Mouse (Mus musculus) midbrain, embryonic 12.5 days (tissue): ENCODE data around the gene Slc16a12. TPM values are rescaled to one million over a fixed set of nuclear protein-coding genes. Genes with fewer than 3 reads are reported as not detected.

Source experiments
- ATAC-seq: fragments of 200-750 bp; cut with Nextera tagmentation; 2 replicates; pipeline ENCODE4 v1.8.0; 2017; ENCODE audit warnings: low read depth, moderate TSS enrichment, moderate library complexity; ENCODE audit not compliant: low FRiP score
- H3K27ac ChIP-seq: fragments of 300-500 bp; sonication (generic); replicated peaks from 2 replicates; pipeline ENCODE4 v1.5.1; 2016; ENCODE audit warnings: mild to moderate bottlenecking
- H3K27me3 ChIP-seq: fragments of 300-500 bp; sonication (generic); 2 replicates; pipeline ENCODE4 v1.6.1; 2016; ENCODE audit warnings: mild to moderate bottlenecking
- H3K36me3 ChIP-seq: fragments of 300-500 bp; sonication (generic); 2 replicates; pipeline ENCODE4 v1.6.1; 2016
- H3K4me1 ChIP-seq: fragments of 300-500 bp; sonication (generic); 2 replicates; pipeline ENCODE4 v1.6.1; 2016
- H3K4me2 ChIP-seq: fragments of 300-500 bp; sonication (generic); replicated peaks from 2 replicates; pipeline ENCODE4 v1.6.1; 2016; ENCODE audit warnings: mild to moderate bottlenecking, moderate library complexity
- H3K4me3 ChIP-seq: fragments of 300-500 bp; sonication (generic); 2 replicates; pipeline ENCODE4 v1.5.1; 2016; ENCODE audit warnings: mild to moderate bottlenecking
- H3K9ac ChIP-seq: fragments of 300-500 bp; sonication (generic); replicated peaks from 2 replicates; pipeline ENCODE4 v1.6.1; 2016; ENCODE audit warnings: mild to moderate bottlenecking, moderate library complexity
- H3K9me3 ChIP-seq: fragments of 300-500 bp; sonication (generic); 2 replicates; pipeline ENCODE4 v1.6.1; 2016; ENCODE audit warnings: mild to moderate bottlenecking
- WGBS: fragments of 180-500 bp; shearing (Covaris S2); methylation state at CpG from one replicate; pipeline ENCODE4 v1.1.7; 2016; 5-methylcytosine and 5-hydroxymethylcytosine counted together
- polyA plus RNA-seq: library from polyadenylated mRNA; unstranded; fragments of >200 nt; fragmentation: Nextera tagmentation; extraction: Ambion mirVana; gene quantifications from 2 replicates; pipeline ENCODE4 v1.2.1, GENCODE M21; 2016

Gene Slc16a12
- polyA plus RNA-seq, 1 experiment from 2014 or later: 3.6 TPM

- Histone ChIP-seq H3K4me1 (no peaks in the 10 kb centered on the region), H3K36me3 (no peaks in the 10 kb centered on the region), H3K27me3 (no peaks in the 10 kb centered on the region), H3K27ac (no peak overlapping the region), H3K4me3 (no peak overlapping the region), H3K9me3 (no peaks in the 10 kb centered on the region), H3K9ac (no peak overlapping the region), H3K4me2 (no peak overlapping the region)
- WGBS: 55% methylated on average over 1 of the region's 1 CpGs
- no peak for ATAC-seq
Measured at GRCm38 (mm10) chr19:34698852-34699251, 48.2 kb downstream of the Slc16a12 start.

DNA sequence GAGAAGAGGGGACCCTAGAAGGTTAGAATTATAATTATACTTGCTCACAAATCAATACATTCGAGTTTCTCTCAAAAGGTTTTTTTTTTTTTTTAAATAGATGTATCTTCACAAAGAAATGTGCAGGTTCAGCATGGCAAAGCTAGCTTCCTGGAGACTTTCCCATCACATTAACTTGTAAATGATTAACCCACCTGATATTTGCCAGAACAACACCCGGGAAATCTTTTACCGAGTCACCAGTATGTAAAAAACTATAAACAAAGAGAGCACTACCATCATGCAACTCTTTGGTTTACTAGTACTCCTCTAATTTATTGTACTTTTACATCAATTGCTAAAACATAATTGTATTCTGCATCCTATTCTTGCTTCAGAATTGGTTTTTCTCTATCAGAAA lies 48.7 kb downstream of the Slc16a12 start:
- Histone ChIP-seq H3K27ac (no peak overlapping the region), H3K36me3 (no peaks in the 10 kb centered on the region), H3K4me1 (no peaks in the 10 kb centered on the region), H3K9ac (no peak overlapping the region), H3K4me2 (no peak overlapping the region), H3K9me3 (no peaks in the 10 kb centered on the region), H3K4me3 (no peak overlapping the region), H3K27me3 (no peaks in the 10 kb centered on the region)
- 89% methylated on average over 3 of the region's 3 CpGs for WGBS
- no peak for ATAC-seq

DNA sequence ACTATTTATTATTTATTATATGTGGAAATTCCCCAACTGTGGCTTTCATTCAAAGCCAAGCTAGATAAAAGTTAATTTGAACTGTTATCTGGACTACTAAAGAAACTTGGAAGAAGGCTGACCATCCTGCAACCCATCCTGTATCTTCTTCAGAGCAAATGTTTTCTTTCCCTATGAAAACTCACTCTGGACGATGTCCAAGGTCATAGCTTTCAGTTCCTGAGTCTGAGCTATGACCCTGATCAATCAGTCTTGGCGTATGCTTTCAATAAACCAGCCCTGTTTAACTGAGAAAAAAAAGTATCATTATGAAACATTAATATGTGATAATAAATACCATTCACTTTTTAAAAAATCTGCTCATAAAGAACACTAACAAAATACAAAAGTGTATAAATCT lies 49.6 kb downstream of the Slc16a12 start:
- Histone ChIP-seq H3K27ac (no peak overlapping the region), H3K9me3 (no peaks in the 10 kb centered on the region)
- no peak for ATAC-seq

DNA sequence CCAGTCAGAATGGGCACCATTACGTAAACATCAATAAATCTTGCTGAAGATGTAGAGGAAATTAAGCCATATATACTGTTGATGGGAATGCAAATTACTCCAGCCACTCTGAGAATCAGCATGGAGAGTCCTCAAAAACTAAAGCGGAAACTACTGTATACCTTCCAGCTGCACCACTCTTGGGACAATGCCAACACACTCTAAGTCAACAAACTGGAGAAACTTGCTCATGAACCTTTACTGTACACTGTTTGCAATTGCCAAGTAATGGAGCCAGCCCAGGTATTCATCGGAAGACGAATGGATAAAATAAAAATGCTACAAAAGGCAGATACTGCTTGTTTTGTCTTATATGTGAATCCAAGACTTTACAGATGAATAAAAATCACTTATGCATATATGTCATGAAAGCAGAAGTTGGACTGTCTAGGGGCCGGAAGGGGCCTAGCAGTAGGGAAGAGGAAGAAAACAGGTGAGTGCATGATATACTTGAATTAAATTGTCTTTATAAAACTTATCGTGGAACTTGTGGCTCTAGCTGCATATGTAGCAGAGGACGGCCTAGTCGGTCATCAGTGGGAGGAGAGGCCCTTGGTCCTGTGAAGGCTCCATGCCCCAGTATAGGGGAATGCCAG lies 50.6 kb downstream of the Slc16a12 start:
- no peak overlapping the region for H3K9ac ChIP-seq
- no peak overlapping the region for H3K4me2 ChIP-seq
- H3K36me3 ChIP-seq: no peaks in the 10 kb centered on the region
- no peak for ATAC-seq
- no peaks in the 10 kb centered on the region for H3K4me1 ChIP-seq
- no peaks in the 10 kb centered on the region for H3K27me3 ChIP-seq
- H3K9me3 ChIP-seq: no peaks in the 10 kb centered on the region
- WGBS: 92% methylated on average over 8 of the region's 8 CpGs
- no peak overlapping the region for H3K27ac ChIP-seq
- no peak overlapping the region for H3K4me3 ChIP-seq

More for the DNA sequence above, 49.6 kb downstream of the Slc16a12 start:
- Histone ChIP-seq H3K9ac (no peak overlapping the region), H3K4me3 (no peak overlapping the region), H3K4me1 (no peaks in the 10 kb centered on the region), H3K36me3 (no peaks in the 10 kb centered on the region), H3K27me3 (no peaks in the 10 kb centered on the region), H3K4me2 (no peak overlapping the region)
- WGBS: 76% methylated on average over 2 of the region's 2 CpGs

DNA sequence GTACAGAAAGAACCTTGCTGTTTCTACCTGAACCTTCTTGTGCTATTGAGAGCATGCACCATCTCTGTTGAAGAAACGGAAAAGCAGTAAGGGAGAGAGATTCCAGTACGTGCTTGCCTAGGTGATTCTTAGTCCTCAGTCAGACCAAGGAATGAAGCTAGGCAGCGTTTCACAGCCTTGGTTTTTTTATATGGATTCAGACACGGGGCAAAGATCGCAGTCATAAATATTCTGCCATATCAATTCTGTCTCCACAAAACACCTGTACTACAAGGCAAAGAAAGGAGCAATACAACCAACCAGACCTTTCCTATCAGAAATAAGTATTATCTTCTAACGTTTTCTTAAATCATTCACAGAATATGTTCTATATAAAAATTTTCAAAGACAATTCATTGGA lies 55.7 kb downstream of the Slc16a12 start:
- ATAC-seq: no peak
- H3K36me3 ChIP-seq: no peaks in the 10 kb centered on the region
- H3K27me3 ChIP-seq: no peaks in the 10 kb centered on the region
- 89% methylated on average over 6 of the region's 6 CpGs for WGBS
- no peak overlapping the region for H3K4me2 ChIP-seq
- no peak overlapping the region for H3K9ac ChIP-seq
- H3K9me3 ChIP-seq: no peaks in the 10 kb centered on the region
- H3K27ac ChIP-seq: no peak overlapping the region
- H3K4me1 ChIP-seq: no peaks in the 10 kb centered on the region
- no peak overlapping the region for H3K4me3 ChIP-seq

DNA sequence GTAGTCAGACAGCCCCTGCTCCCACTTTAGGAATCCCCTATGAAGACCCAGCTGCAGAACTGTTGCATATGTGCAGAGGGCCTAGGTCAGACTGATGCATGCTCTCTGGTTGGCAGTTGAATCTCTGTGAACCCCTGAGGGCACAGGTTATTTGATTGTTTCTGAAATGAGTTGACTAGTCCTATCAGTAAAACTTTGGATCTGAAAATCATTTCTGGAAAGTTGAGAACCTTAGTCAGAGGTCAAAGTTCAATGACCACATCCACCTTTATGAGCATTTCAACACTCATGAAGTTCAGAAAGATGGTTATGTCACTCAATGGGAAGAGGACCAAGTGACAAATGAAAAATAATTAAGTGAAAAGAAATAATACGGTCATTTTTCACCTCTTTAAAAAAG lies 61.6 kb downstream of the Slc16a12 start:
- Histone ChIP-seq H3K36me3 (no peaks in the 10 kb centered on the region), H3K4me2 (no peak overlapping the region), H3K9me3 (no peaks in the 10 kb centered on the region), H3K9ac (no peak overlapping the region), H3K27ac (no peak overlapping the region), H3K4me1 (no peaks in the 10 kb centered on the region), H3K4me3 (no peak overlapping the region), H3K27me3 (no peaks in the 10 kb centered on the region)
- ATAC-seq: no peak
- 98% methylated on average over 1 of the region's 1 CpGs for WGBS

GRCm38 (mm10) chr19:34684857-34685256 lies 62.2 kb downstream of the Slc16a12 start:
- no peak for ATAC-seq

DNA sequence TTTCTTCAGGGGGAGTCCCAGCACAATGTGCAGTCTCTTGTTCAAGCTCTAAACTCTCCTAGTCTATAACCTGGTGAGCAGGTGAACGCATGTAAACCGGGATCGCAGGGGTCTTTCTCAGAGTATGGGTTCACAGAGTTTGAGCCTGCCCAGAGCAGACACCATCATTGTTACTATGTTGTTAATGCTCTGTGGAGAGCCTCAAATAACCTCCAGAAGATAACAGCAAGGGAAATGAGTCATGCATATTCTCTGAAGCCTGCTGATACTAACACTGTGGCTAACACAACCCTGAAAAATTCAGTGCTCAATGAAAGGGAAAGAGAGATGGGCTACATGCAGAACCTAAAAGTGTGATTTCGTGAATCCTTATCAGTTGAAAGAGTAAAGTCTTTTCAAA lies 68.7 kb downstream of the Slc16a12 start:
- no peaks in the 10 kb centered on the region for H3K36me3 ChIP-seq
- H3K27me3 ChIP-seq: no peaks in the 10 kb centered on the region
- H3K9me3 ChIP-seq: no peaks in the 10 kb centered on the region
- ATAC-seq: no peak
- no peak overlapping the region for H3K4me2 ChIP-seq
- H3K4me3 ChIP-seq: no peak overlapping the region
- no peak overlapping the region for H3K27ac ChIP-seq
- 92% methylated on average over 4 of the region's 4 CpGs for WGBS
- no peak overlapping the region for H3K9ac ChIP-seq
- no peaks in the 10 kb centered on the region for H3K4me1 ChIP-seq

More at GRCm38 (mm10) chr19:34684857-34685256, 62.2 kb downstream of the Slc16a12 start:
- Histone ChIP-seq H3K4me3 (no peak overlapping the region), H3K4me2 (no peak overlapping the region), H3K9me3 (no peaks in the 10 kb centered on the region), H3K27me3 (no peaks in the 10 kb centered on the region), H3K9ac (no peak overlapping the region), H3K36me3 (no peaks in the 10 kb centered on the region), H3K4me1 (no peaks in the 10 kb centered on the region), H3K27ac (no peak overlapping the region)
- WGBS: 66% methylated on average over 1 of the region's 1 CpGs

DNA sequence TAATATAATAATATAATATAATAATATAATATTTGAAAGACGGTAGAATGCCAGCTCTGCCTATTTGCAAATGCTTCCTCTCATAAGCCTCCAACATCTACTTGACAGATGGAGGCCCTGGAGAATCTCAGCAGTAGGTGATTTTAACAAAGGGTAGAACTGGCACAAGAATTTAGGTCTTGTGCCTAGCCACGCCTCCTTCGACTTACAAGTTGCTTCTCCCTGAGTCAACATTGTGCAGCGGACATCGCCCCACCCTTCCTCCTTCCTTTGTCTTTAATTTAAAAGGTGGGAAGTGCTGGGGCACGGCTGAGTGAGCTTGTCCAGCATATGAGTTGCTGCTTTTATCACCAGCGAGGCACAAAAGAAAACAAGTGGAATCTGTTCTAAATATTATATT lies 73.6 kb downstream of the Slc16a12 start:
- Histone ChIP-seq H3K4me3 (no peak overlapping the region), H3K36me3 (no peaks in the 10 kb centered on the region), H3K4me1 (no peaks in the 10 kb centered on the region), H3K4me2 (no peak overlapping the region), H3K9me3 (no peaks in the 10 kb centered on the region), H3K27ac (no peak overlapping the region), H3K9ac (no peak overlapping the region), H3K27me3 (no peaks in the 10 kb centered on the region)
- ATAC-seq: no peak
- 71% methylated on average over 7 of the region's 7 CpGs for WGBS

DNA sequence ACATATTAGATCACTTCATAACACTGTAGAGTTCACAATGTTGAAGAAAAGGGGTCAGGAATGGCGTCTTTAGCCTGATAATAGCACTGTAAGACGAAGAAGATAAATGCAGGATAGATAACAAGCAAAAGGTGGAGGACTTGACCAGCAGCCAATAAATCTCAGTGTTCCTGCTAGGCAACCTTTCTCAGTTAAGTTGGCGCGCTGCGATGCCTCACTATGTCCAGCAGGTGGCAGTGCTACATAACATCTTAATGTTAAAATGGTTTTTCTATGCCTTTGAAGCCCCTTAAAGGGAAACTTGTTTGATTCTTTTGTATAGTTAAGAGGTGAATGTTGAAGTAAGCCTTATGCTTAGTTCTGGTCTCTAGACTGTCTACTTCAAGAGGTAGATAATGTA lies 81.0 kb downstream of the Slc16a12 start:
- 2% methylated on average over 5 of the region's 5 CpGs for WGBS
- Histone ChIP-seq H3K27ac (no peak overlapping the region), H3K4me1 (no peaks in the 10 kb centered on the region), H3K9ac (no peak overlapping the region), H3K4me3 (no peak overlapping the region), H3K36me3 (no peaks in the 10 kb centered on the region), H3K27me3 (no peaks in the 10 kb centered on the region), H3K9me3 (no peaks in the 10 kb centered on the region), H3K4me2 (no peak overlapping the region)
- no peak for ATAC-seq

- Histone ChIP-seq H3K9me3 (no peaks in the 10 kb centered on the region), H3K36me3 (no peaks in the 10 kb centered on the region), H3K4me1 (no peaks in the 10 kb centered on the region), H3K4me2 (peak overlapping the region; percentile 46; the same call in 1 of the 2 replicates), H3K9ac (no peak overlapping the region), H3K27me3 (no peaks in the 10 kb centered on the region), H3K27ac (no peak overlapping the region), H3K4me3 (no peak overlapping the region)
- no peak for ATAC-seq
- WGBS: 51% methylated on average over 5 of the region's 5 CpGs
Measured at GRCm38 (mm10) chr19:34662740-34663139, 84.3 kb downstream of the Slc16a12 start.

GRCm38 (mm10) chr19:34662067-34662507 lies 85.0 kb downstream of the Slc16a12 start:
- no peaks in the 10 kb centered on the region for H3K27me3 ChIP-seq
- H3K4me1 ChIP-seq: no peaks in the 10 kb centered on the region
- no peak overlapping the region for H3K9ac ChIP-seq
- no peaks in the 10 kb centered on the region for H3K9me3 ChIP-seq
- peak; percentile 89 for ATAC-seq
- WGBS: 24% methylated on average over 13 of the region's 13 CpGs
- peak overlapping the region; percentile 27 for H3K4me3 ChIP-seq
- peak overlapping the region; percentile 46 for H3K4me2 ChIP-seq
- H3K36me3 ChIP-seq: no peaks in the 10 kb centered on the region
- no peak overlapping the region for H3K27ac ChIP-seq
